9 mouse cellular contexts compared by ENCODE assay signal in genomic region chr16:13367466-13367856, GRCm38 (mm10).
A peak's percentile ranks its signal among the peaks of the same experiment; 100 is the strongest.
DNase-seq lines count a peak whose midpoint lies in the region; ATAC-seq lines count a peak whose summit lies in the region.
"Had no signal": no experiment of that assay in that cellular context is flagged by ENCODE, and none has a peak within 500 bp of the region (broad histone marks: within the 10 kb centered on the region; RNA-seq: fewer than 3 reads in every experiment).

No protein-coding gene starts in this region.

- no peaks in the 10 kb centered on the region for H3K36me3 ChIP-seq in hindbrain, embryonic 13.5 days
- H3K36me3 ChIP-seq in hindbrain, embryonic 11.5 days (ENCODE audit: control insufficient read depth, insufficient read depth, low read length): no peaks in the 10 kb centered on the region
- H3K36me3 ChIP-seq in midbrain, embryonic 14.5 days (ENCODE audit: control insufficient read depth, insufficient read depth, low read length): no peaks in the 10 kb centered on the region
- no peaks in the 10 kb centered on the region for H3K36me3 ChIP-seq in midbrain, embryonic 11.5 days (ENCODE audit: control insufficient read depth, insufficient read depth, low read length)
- no peaks in the 10 kb centered on the region for H3K36me3 ChIP-seq in stomach, embryonic 14.5 days (ENCODE audit: control insufficient read depth, insufficient read depth, low read length)

- no peaks in the 10 kb centered on the region for H3K9me3 ChIP-seq in hindbrain, embryonic 13.5 days
- H3K9me3 ChIP-seq in hindbrain, embryonic 11.5 days (ENCODE audit: control insufficient read depth, low read length): no peaks in the 10 kb centered on the region
- H3K9me3 ChIP-seq in midbrain, embryonic 14.5 days (ENCODE audit: control insufficient read depth, low read length): no peaks in the 10 kb centered on the region
- no peaks in the 10 kb centered on the region for H3K9me3 ChIP-seq in midbrain, embryonic 11.5 days (ENCODE audit: control insufficient read depth, low read length)
- no peaks in the 10 kb centered on the region for H3K9me3 ChIP-seq in stomach, embryonic 14.5 days (ENCODE audit: control insufficient read depth, low read depth, low read length)
- H3K9me3 ChIP-seq: G1E had no signal

- peak overlapping the region; percentile 61; the same call in 1 of the 2 replicates for H3K27ac ChIP-seq in hindbrain, embryonic 13.5 days
- H3K27ac ChIP-seq in hindbrain, embryonic 11.5 days (ENCODE audit: low read depth, low read length): no peak overlapping the region
- H3K27ac ChIP-seq in midbrain, embryonic 14.5 days (replicated peaks; ENCODE audit: low read depth, low read length): peak overlapping the region; percentile 63; the same call in 1 of the 2 replicates
- H3K27ac ChIP-seq in midbrain, embryonic 11.5 days (ENCODE audit: low read depth, low read length): no peak overlapping the region
- peak overlapping the region; percentile 61; the same call in 1 of the 2 replicates for H3K27ac ChIP-seq in stomach, embryonic 14.5 days (ENCODE audit: low read length)

- WGBS in hindbrain, embryonic 13.5 days: 76% methylated on average over 2 of the region's 2 CpGs
- 75% methylated on average over 2 of the region's 2 CpGs for WGBS in hindbrain, embryonic 11.5 days
- WGBS in midbrain, embryonic 14.5 days: 78% methylated on average over 2 of the region's 2 CpGs
- 82% methylated on average over 2 of the region's 2 CpGs for WGBS in midbrain, embryonic 11.5 days
- WGBS in stomach, embryonic 14.5 days: 58% methylated on average over 2 of the region's 2 CpGs

- no peak overlapping the region for H3K4me2 ChIP-seq in hindbrain, embryonic 13.5 days
- H3K4me2 ChIP-seq in hindbrain, embryonic 11.5 days (replicated peaks; ENCODE audit: low read depth, low read length): no peak overlapping the region
- H3K4me2 ChIP-seq in midbrain, embryonic 14.5 days (ENCODE audit: low read length): peak overlapping the region; percentile 19; the same call in 1 of the 2 replicates
- H3K4me2 ChIP-seq in midbrain, embryonic 11.5 days: no peak overlapping the region
- H3K4me2 ChIP-seq in stomach, embryonic 14.5 days (replicated peaks; ENCODE audit: low read depth, low read length): no peak overlapping the region

- DNase-seq in hindbrain, embryonic 11.5 days (ENCODE audit: low spot score): no peak
- no peak for DNase-seq in midbrain, embryonic 14.5 days
- DNase-seq in midbrain, embryonic 11.5 days (ENCODE audit: low spot score, missing footprints): no peak
- DNase-seq in cerebellum, adult 11-12 months: no peak
- DNase-seq: cerebellum, postnatal 14 days had no signal

- H3K9ac ChIP-seq in hindbrain, embryonic 13.5 days: peak overlapping the region; percentile 9; the same call in 1 of the 2 replicates
- H3K9ac ChIP-seq in hindbrain, embryonic 11.5 days (ENCODE audit: low read depth, low read length): no peak overlapping the region
- peak overlapping the region; percentile 23; the same call in 1 of the 2 replicates for H3K9ac ChIP-seq in midbrain, embryonic 14.5 days (replicated peaks; ENCODE audit: low read length)
- H3K9ac ChIP-seq in midbrain, embryonic 11.5 days (ENCODE audit: low read length): no peak overlapping the region
- no peak overlapping the region for H3K9ac ChIP-seq in stomach, embryonic 14.5 days (replicated peaks; ENCODE audit: low read depth, low read length)

- ATAC-seq in hindbrain, embryonic 13.5 days (ENCODE audit: low FRiP score): no peak
- ATAC-seq in hindbrain, embryonic 11.5 days (ENCODE audit: low FRiP score): no peak
- no peak for ATAC-seq in midbrain, embryonic 14.5 days (ENCODE audit: low FRiP score, low TSS enrichment)
- ATAC-seq in midbrain, embryonic 11.5 days (ENCODE audit: low FRiP score): no peak
- 0 out of 2 replicates have a peak, but pooled peaks have one; percentile 24 for ATAC-seq in granulocyte monocyte progenitor cell, adult 5-6 weeks (replicated peaks; ENCODE audit: poor library complexity, severe bottlenecking)
- ATAC-seq in stomach, embryonic 14.5 days (ENCODE audit: insufficient number of reproducible peaks, insufficient read depth, low FRiP score, low read depth): peak; percentile 81

- H3K27me3 ChIP-seq in hindbrain, embryonic 13.5 days: no peaks in the 10 kb centered on the region
- no peaks in the 10 kb centered on the region for H3K27me3 ChIP-seq in hindbrain, embryonic 11.5 days (ENCODE audit: control insufficient read depth, insufficient read depth, low read length)
- H3K27me3 ChIP-seq in midbrain, embryonic 14.5 days (ENCODE audit: control insufficient read depth, insufficient read depth, low read length): no peaks in the 10 kb centered on the region
- no peaks in the 10 kb centered on the region for H3K27me3 ChIP-seq in midbrain, embryonic 11.5 days (ENCODE audit: control insufficient read depth, insufficient read depth, low read length)
- H3K27me3 ChIP-seq in stomach, embryonic 14.5 days (ENCODE audit: control insufficient read depth, insufficient read depth, low read length): no peaks in the 10 kb centered on the region

- no peak overlapping the region for H3K4me3 ChIP-seq in hindbrain, embryonic 13.5 days
- H3K4me3 ChIP-seq in hindbrain, embryonic 11.5 days (ENCODE audit: low read depth, low read length): no peak overlapping the region
- no peak overlapping the region for H3K4me3 ChIP-seq in midbrain, embryonic 14.5 days (replicated peaks; ENCODE audit: low read depth, low read length)
- H3K4me3 ChIP-seq in midbrain, embryonic 11.5 days (ENCODE audit: low read depth, low read length): no peak overlapping the region
- no peak overlapping the region for H3K4me3 ChIP-seq in stomach, embryonic 14.5 days (ENCODE audit: low read depth, low read length)

- H3K4me1 ChIP-seq in hindbrain, embryonic 13.5 days (replicated peaks): peaks cover 20% of the 10 kb centered on the region
- 0 out of 2 replicates have a peak, but pooled peaks cover 2% of the 10 kb centered on the region for H3K4me1 ChIP-seq in hindbrain, embryonic 11.5 days (replicated peaks; ENCODE audit: control insufficient read depth, insufficient read depth, low read length)
- H3K4me1 ChIP-seq in midbrain, embryonic 14.5 days (ENCODE audit: control insufficient read depth, insufficient read depth, low read length): peaks cover 17% of the 10 kb centered on the region
- peaks cover 5% of the 10 kb centered on the region; the same call in 1 of the 2 replicates for H3K4me1 ChIP-seq in midbrain, embryonic 11.5 days (ENCODE audit: control insufficient read depth, insufficient read depth, low read length)
- H3K4me1 ChIP-seq in stomach, embryonic 14.5 days (ENCODE audit: control insufficient read depth, insufficient read depth, low read length): peaks cover 21% of the 10 kb centered on the region

Comparison
In these comparisons a context has a peak if more than half of its experiments do, and no peak if none do; other contexts are left out.
1. H3K27ac ChIP-seq: peak in hindbrain, embryonic 13.5 days (single experiment), midbrain, embryonic 14.5 days (single experiment) and stomach, embryonic 14.5 days (single experiment); none in hindbrain, embryonic 11.5 days (single experiment) and midbrain, embryonic 11.5 days (single experiment).
2. H3K9ac ChIP-seq: peak in hindbrain, embryonic 13.5 days (single experiment) and midbrain, embryonic 14.5 days (single experiment); none in hindbrain, embryonic 11.5 days (single experiment), midbrain, embryonic 11.5 days (single experiment) and stomach, embryonic 14.5 days (single experiment).
3. ATAC-seq: peak in granulocyte monocyte progenitor cell, adult 5-6 weeks (single experiment) and stomach, embryonic 14.5 days (single experiment); none in hindbrain, embryonic 13.5 days (single experiment), hindbrain, embryonic 11.5 days (single experiment), midbrain, embryonic 14.5 days (single experiment) and midbrain, embryonic 11.5 days (single experiment).